Mouse (Mus musculus): ENCODE results near the gene Sox1. TPM values are rescaled to one million over a fixed set of nuclear protein-coding genes. Genes with fewer than 3 reads are reported as not detected.

Gene Sox1
- total and polyA plus RNA-seq, 2 experiments from 2014 or later = 2.6 to 16.8 TPM

DNA sequence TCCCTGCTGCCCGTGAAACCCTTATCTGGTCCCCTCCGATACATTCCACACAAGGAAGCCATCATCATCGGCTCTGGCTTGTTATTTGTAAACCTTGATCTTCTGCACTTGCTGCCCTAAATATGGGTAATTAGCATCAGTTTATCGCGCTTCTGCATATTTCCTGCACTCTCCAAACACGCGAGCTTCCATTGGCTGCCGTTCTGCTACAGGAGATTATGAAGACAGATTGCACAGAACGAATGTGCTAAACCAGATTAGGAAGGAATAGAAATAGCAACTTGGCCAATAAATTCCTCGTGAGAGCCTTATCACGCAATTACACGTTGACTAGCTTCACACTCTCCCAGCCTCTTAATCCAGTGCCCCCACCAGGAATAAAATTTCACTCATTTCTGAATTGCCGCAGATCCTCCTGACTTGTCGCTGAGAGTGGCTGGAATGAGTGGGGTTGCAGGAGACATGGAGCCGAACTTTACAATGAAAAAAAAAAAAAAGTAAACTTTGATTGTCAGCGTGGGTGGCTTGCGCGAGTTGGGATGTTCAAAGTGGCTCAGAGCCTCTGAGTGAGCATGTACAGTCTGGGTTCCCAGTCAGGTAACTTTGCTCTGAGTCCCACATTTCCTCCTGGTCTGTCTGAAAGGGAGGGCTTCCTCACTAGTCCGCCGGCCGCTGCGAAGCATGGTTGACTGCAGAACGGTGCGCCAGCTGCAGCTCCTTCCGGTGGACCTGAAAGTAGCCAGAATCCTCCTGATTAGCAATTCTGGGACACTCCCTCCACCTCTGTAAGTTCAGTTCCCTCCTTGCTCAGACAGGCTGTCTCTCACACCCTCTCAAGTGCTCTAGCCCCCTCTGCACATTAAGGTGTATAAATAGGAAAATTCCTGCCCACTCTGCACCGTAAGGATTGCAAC is 33.0 kb downstream of the Sox1 start:
- no peak overlapping the region for H3K9ac ChIP-seq (replicated peaks; ENCODE audit: low read length, poor library complexity, severe bottlenecking)
- no peak overlapping the region for H3K4me2 ChIP-seq (ENCODE audit: low read depth, low read length, poor library complexity, severe bottlenecking)
- H3K4me1 ChIP-seq (ENCODE audit: insufficient read depth, low read length) = no peaks in the 10 kb centered on the region
- TF ChIP-seq CTCF (IDR thresholded peaks at IDR 0.05) = no peak
- no peaks in the 10 kb centered on the region for H3K36me3 ChIP-seq (ENCODE audit: insufficient read depth, low read length)
- no peak overlapping the region for H3K4me3 ChIP-seq (ENCODE audit: low read depth, low read length)
- ATAC-seq (ENCODE audit: low FRiP score) (no peak), DNase-seq (ENCODE audit: low spot score) (no peak)
- 12% methylated on average over 26 of the region's 26 CpGs for WGBS
- no peak overlapping the region for H3K27ac ChIP-seq (ENCODE audit: low read depth, low read length)
- no peaks in the 10 kb centered on the region for H3K9me3 ChIP-seq (ENCODE audit: low read length)
- peaks cover 50% of the 10 kb centered on the region for H3K27me3 ChIP-seq (ENCODE audit: insufficient read depth, low read length)

DNA sequence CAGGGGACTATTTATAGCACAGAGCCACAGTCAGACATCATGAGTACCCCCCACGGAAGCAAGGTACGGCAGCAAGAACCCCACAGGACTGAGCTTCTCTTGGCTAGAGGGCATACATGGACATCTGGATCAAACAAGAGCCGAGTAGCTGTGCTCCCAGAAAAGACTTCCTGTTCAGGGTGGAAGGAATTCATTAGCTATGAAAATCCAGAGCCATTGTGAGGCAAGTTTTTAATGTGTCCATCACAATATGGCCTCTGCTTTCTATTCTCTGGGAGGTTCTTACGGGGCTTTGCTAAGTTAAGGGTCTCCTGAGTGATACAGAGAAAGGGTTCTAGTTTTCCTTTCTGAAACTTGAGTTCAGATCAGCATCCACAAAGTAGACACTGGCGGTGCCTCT is 33.8 kb downstream of the Sox1 start:
- no peaks in the 10 kb centered on the region for H3K36me3 ChIP-seq (ENCODE audit: insufficient read depth, low read length)
- H3K4me1 ChIP-seq (ENCODE audit: insufficient read depth, low read length) = no peaks in the 10 kb centered on the region
- no peak overlapping the region for H3K4me3 ChIP-seq (ENCODE audit: low read depth, low read length)
- 13% methylated on average over 5 of the region's 5 CpGs for WGBS
- H3K4me2 ChIP-seq (ENCODE audit: low read depth, low read length, poor library complexity, severe bottlenecking) = no peak overlapping the region
- no peak for TF ChIP-seq CTCF (IDR thresholded peaks at IDR 0.05)
- no peak overlapping the region for H3K27ac ChIP-seq (ENCODE audit: low read depth, low read length)
- peaks cover 53% of the 10 kb centered on the region for H3K27me3 ChIP-seq (ENCODE audit: insufficient read depth, low read length)
- DNase-seq (ENCODE audit: low spot score) (no peak), ATAC-seq (ENCODE audit: low FRiP score) (no peak)
- no peaks in the 10 kb centered on the region for H3K9me3 ChIP-seq (ENCODE audit: low read length)
- H3K9ac ChIP-seq (replicated peaks; ENCODE audit: low read length, poor library complexity, severe bottlenecking) = no peak overlapping the region

GRCm38 (mm10) chr8:12429601-12430172 is 34.6 kb downstream of the Sox1 start:
- H3K27me3 ChIP-seq (ENCODE audit: insufficient read depth, low read length) = peaks cover 55% of the 10 kb centered on the region
- WGBS = 10% methylated on average over 9 of the region's 9 CpGs
- DNase-seq (ENCODE audit: low spot score) = no peak

DNA sequence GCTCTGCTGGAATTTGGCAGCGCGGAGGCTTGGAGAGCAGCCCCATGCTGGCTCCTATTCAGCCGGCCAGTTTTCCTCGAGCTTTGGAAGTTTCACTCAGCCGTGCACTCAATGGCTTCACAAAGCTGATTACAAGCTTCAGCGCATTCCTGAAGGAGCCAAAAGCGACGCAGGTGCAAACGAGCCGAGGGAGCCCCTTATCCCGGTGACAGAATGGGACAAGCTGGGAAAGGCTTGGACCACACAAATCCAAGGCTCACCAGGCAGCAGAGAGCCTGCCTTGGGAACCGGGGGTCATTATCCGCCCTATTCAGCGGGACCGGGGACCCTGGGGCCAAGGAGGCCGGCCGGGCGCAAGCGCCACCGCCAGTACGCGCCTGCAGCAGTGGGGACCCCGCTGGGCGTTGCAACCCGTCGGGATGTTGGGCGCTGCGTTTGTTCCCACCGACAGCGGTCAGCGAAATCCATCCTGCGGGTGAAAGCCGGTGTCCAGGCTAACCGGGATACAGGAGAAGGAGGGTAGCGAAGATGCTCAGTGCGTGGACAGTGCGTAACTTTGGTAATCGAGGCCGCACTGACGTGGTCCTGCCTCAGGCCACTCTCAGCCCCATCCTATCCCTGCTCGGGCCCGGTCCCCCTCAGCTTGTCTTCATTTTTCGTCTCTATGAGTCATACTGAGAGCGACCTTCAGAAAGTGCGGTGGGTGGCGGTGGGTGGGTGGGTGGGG is 35.2 kb downstream of the Sox1 start:
- no peaks in the 10 kb centered on the region for H3K9me3 ChIP-seq (ENCODE audit: low read length)
- DNase-seq (ENCODE audit: low spot score) (peak; percentile 90), ATAC-seq (ENCODE audit: low FRiP score) (peak; percentile 64)
- 0 out of 2 replicates have a peak overlapping the region, but pooled peaks have one; percentile 13 for H3K9ac ChIP-seq (replicated peaks; ENCODE audit: low read length, poor library complexity, severe bottlenecking)
- no peak for TF ChIP-seq CTCF (IDR thresholded peaks at IDR 0.05)
- peak overlapping the region; percentile 55 for H3K4me2 ChIP-seq (ENCODE audit: low read depth, low read length, poor library complexity, severe bottlenecking)
- WGBS = 1% methylated on average over 42 of the region's 46 CpGs
- peak overlapping the region; percentile 28; the same call in 1 of the 2 replicates for H3K4me3 ChIP-seq (ENCODE audit: low read depth, low read length)
- no peaks in the 10 kb centered on the region for H3K36me3 ChIP-seq (ENCODE audit: insufficient read depth, low read length)
- H3K27ac ChIP-seq (ENCODE audit: low read depth, low read length) = peak overlapping the region; percentile 63
- peaks cover 49% of the 10 kb centered on the region for H3K27me3 ChIP-seq (ENCODE audit: insufficient read depth, low read length)
- H3K4me1 ChIP-seq (ENCODE audit: insufficient read depth, low read length) = no peaks in the 10 kb centered on the region

More at GRCm38 (mm10) chr8:12429601-12430172, 34.6 kb downstream of the Sox1 start:
- no peak for ATAC-seq (ENCODE audit: low FRiP score)
- no peak for TF ChIP-seq CTCF (IDR thresholded peaks at IDR 0.05)
- Histone ChIP-seq H3K9me3 (ENCODE audit: low read length) (no peaks in the 10 kb centered on the region), H3K4me3 (ENCODE audit: low read depth, low read length) (no peak overlapping the region), H3K4me1 (ENCODE audit: insufficient read depth, low read length) (no peaks in the 10 kb centered on the region), H3K4me2 (ENCODE audit: low read depth, low read length, poor library complexity, severe bottlenecking) (no peak overlapping the region), H3K36me3 (ENCODE audit: insufficient read depth, low read length) (no peaks in the 10 kb centered on the region), H3K27ac (ENCODE audit: low read depth, low read length) (no peak overlapping the region), H3K9ac (replicated peaks; ENCODE audit: low read length, poor library complexity, severe bottlenecking) (no peak overlapping the region)

DNA sequence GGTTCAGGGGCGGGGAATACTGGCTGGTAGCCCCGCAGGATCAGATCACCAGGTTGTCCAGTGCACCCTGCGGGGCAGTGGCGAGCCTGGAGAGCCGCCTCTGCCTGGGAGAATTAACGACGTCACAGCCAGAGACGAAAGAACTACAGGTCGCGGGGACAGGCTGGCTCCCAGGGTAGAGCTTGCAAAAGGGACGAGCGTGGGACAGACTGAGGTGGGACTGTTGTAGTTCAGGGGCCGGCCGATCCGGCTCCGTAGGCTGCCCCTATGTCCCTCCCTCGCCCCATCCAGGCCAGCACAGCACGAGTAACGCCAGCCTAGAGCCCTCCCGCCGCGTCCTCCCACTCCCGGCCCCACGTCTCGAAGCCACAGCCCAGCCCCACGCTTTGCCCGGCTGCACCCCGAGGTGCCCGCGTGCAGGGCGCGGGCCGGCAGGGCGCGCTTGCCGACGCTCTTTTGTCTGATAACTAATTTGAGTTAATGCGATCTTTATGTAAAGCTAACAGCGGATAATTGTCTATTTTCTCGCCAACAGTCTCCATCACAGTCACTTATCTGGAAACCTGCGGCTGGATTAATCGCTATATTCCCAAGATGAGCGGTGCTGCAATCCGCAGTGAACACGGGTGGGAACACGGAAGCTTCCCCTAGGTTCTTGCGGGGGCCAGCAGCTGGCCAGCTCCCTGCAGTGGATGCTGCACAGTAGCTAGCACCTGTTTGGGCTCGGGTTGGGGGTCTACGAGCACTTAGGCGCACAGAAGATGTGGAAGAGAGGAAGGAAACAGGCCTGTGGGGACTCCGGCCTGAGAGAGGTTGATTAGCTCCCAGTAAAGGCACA is 36.0 kb downstream of the Sox1 start:
- H3K4me2 ChIP-seq (ENCODE audit: low read depth, low read length, poor library complexity, severe bottlenecking) = peak overlapping the region; percentile 55
- H3K36me3 ChIP-seq (ENCODE audit: insufficient read depth, low read length) = no peaks in the 10 kb centered on the region
- ATAC-seq (ENCODE audit: low FRiP score) = peak; percentile 35; the same call in 1 of the 2 replicates
- WGBS = 4% methylated on average over 46 of the region's 51 CpGs
- no peaks in the 10 kb centered on the region for H3K9me3 ChIP-seq (ENCODE audit: low read length)
- peaks cover 49% of the 10 kb centered on the region for H3K27me3 ChIP-seq (ENCODE audit: insufficient read depth, low read length)
- H3K4me1 ChIP-seq (ENCODE audit: insufficient read depth, low read length) = no peaks in the 10 kb centered on the region
- H3K4me3 ChIP-seq (ENCODE audit: low read depth, low read length) = peak overlapping the region; percentile 28
- peak overlapping the region; percentile 55 for H3K27ac ChIP-seq (ENCODE audit: low read depth, low read length)
- no peak for DNase-seq (ENCODE audit: low spot score)
- H3K9ac ChIP-seq (replicated peaks; ENCODE audit: low read length, poor library complexity, severe bottlenecking) = 0 out of 2 replicates have a peak overlapping the region, but pooled peaks have one; percentile 13
- no peak for TF ChIP-seq CTCF (IDR thresholded peaks at IDR 0.05)
